Mouse (Mus musculus) monocyte, adult 5-6 weeks (primary cell): ENCODE results near the gene Ctsl. TPM values are rescaled to one million over a fixed set of nuclear protein-coding genes. Genes with fewer than 3 reads are reported as not detected.

ENCODE experiments used
- ATAC-seq: fragments of 153-309, 156-312 bp; replicated peaks from 2 replicates; pipeline ENCODE4 v1.8.0; 2017; ENCODE audit warnings: mild to moderate bottlenecking; ENCODE audit not compliant: low TSS enrichment, insufficient number of reproducible peaks, severe bottlenecking, poor library complexity, low FRiP score
- total RNA-seq: library from RNA; stranded (forward); fragments of 200-1000, 200-491, 200-594 nt; gene quantifications from 3 replicates; pipeline ENCODE4 v1.2.3, GENCODE M21; 2017

Gene Ctsl
- total RNA-seq, 1 experiment from 2014 or later, result 45.6 TPM

- ATAC-seq, result no peak
These were observed 9.6 kb upstream of the Ctsl start for GRCm38 (mm10) chr13:64380251-64380650.

- ATAC-seq, result no peak
These were observed 7.9 kb upstream of the Ctsl start for GRCm38 (mm10) chr13:64378601-64379000.

- ATAC-seq, result no peak
These were observed 5.8 kb upstream of the Ctsl start for GRCm38 (mm10) chr13:64376472-64376871.

- ATAC-seq, result no peak
These were observed 4.5 kb upstream of the Ctsl start for GRCm38 (mm10) chr13:64375160-64375559.

GRCm38 (mm10) chr13:64373695-64374094 is 3.0 kb upstream of the Ctsl start:
- ATAC-seq, result no peak

- no peak; the same call in 1 of the 2 replicates for ATAC-seq
These were observed 901 bp downstream of the Ctsl start for GRCm38 (mm10) chr13:64369805-64370172.

- ATAC-seq, result no peak
These were observed 2.1 kb downstream of the Ctsl start for GRCm38 (mm10) chr13:64368596-64368995.

- no peak for ATAC-seq
These were observed 3.1 kb downstream of the Ctsl start for GRCm38 (mm10) chr13:64367615-64368014.

GRCm38 (mm10) chr13:64365326-64365725 is 5.4 kb downstream of the Ctsl start:
- no peak for ATAC-seq

GRCm38 (mm10) chr13:64364258-64364657 is 6.4 kb downstream of the Ctsl start:
- peak; percentile 57; the same call in 1 of the 2 replicates for ATAC-seq

GRCm38 (mm10) chr13:64362139-64362538 is 8.6 kb downstream of the Ctsl start:
- ATAC-seq, result no peak

- no peak for ATAC-seq
These were observed 9.7 kb downstream of the Ctsl start for GRCm38 (mm10) chr13:64361020-64361419.

GRCm38 (mm10) chr13:64359702-64360101 is 11.0 kb downstream of the Ctsl start:
- ATAC-seq, result no peak

- ATAC-seq, result no peak
These were observed 12.2 kb downstream of the Ctsl start for GRCm38 (mm10) chr13:64358476-64358875.

GRCm38 (mm10) chr13:64357389-64357788 is 13.3 kb downstream of the Ctsl start:
- ATAC-seq, result no peak

- no peak for ATAC-seq
These were observed 21.2 kb downstream of the Ctsl start for GRCm38 (mm10) chr13:64349474-64349873.

- ATAC-seq, result no peak
These were observed 26.6 kb downstream of the Ctsl start for GRCm38 (mm10) chr13:64344082-64344501.

- no peak for ATAC-seq
These were observed 27.1 kb downstream of the Ctsl start for GRCm38 (mm10) chr13:64343598-64343997.

GRCm38 (mm10) chr13:64335546-64336132 is 35.1 kb downstream of the Ctsl start:
- ATAC-seq, result no peak

- no peak for ATAC-seq
These were observed 37.6 kb downstream of the Ctsl start for GRCm38 (mm10) chr13:64333102-64333501.

- ATAC-seq, result no peak
These were observed 38.4 kb downstream of the Ctsl start for GRCm38 (mm10) chr13:64332321-64332720.
